Mouse (Mus musculus) MEL-GATA-1-ER (cell line): ENCODE results near the gene Grrp1.
"Not testable (repeated sequence)": the region's sequence is repeated elsewhere in the genome, so short reads cannot be mapped to it uniquely, and the experiment has no call there.

Experiments
- DNase-seq: peaks from one replicate; pipeline ENCODE4 v3.0.0-alpha.2; 2012; ENCODE audit warnings: low read depth; ENCODE audit errors: extremely low read depth

Grrp1 gene

DNA sequence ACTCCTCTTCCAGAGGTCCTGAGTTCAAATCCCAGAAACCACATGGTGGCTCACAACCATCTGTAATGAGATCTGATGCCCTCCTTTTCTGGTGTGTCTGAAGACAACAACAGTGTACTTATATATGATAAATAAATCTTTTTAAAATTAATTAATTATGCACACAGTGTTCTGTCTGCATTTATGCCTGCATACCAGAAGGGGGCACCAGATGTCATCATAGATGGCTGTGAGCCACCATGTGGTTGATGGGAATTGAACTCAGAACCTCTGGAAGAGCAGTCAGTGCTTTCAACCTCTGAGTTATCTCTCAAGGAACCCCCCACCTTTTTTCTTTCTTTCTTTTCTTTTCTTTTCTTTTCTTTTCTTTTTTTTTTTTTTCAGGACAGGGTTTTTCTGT lies 15.7 kb upstream of the Grrp1 start:
- not testable (repeated sequence) for DNase-seq

DNA sequence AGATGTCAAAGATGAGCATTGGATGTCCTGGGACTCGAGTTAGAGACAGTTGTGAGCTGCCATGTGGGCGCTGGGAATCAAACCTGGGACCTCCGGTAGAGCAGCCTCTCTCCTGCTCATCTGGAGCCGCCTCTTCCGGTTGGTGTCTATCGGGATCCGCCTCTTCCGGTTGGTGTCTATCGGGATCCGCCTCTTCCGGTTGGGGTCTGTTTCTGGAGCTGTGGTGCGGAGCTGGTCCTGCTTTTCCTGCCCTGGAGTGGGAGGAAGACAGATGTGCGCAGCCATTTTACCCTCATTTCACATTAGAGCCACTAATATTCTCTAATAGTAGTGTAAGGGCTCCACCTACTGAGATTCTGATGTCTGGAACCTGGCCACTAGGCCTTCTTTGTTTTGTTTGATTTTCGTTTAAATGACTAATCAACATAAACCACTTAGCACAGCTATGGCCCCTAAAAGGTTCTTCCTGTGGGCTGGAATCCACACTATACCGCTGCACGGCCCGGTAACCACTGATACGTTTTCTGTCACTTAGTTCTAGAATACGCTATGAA lies 14.3 kb upstream of the Grrp1 start:
- DNase-seq, result no peak

DNA sequence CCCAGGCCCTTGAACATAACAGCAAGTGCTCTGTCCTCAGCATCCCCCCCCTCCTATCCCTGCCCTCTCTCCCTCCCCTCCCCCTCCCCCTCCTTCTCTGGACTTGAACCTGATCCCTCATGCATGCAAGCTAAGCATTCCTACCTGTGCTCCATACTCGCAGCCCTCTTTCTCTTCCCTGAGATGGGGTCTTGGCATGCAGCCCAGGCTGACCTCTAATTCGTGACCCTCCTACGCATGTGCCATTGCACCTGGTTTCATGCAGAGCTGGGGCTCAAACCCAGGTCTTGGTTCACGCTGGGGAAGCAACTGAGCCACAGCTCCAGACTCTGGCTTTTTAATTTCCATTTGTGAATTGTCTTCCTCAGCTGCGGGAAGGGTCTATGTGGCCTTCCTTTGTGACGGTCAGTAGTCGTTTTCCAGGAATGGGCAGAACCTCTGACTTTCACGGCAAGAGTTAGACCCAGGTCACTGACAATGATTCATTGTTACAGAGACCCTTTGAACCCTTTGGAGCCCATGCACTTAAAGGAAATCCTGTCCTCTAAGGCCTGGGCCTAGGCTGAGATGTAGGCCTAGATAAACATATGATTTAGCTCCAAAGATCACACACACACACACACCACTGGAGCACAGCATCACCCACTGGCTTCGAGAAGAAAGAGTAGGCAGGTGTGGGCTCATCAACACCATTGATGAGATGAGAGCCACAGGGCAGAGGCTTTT lies 12.1 kb upstream of the Grrp1 start:
- no peak for DNase-seq

DNA sequence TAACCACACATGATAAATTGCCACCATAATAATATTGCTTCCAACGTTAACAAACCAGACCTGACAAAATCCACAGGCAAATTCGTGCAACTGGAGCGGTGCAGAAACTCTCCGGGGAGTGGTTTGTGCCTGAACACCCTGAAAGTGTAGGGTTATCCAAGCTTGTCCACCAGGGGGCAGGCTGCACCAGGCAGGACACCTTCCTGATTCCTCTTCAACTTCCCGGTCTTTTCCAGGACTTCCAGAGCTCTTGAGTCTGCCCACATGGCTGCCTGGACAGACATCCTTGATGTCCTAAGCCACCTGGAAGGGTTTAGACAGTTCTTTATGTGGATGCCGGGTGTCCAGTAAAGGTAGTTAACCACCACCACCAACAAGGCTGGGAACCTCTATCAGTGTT lies 9.3 kb upstream of the Grrp1 start:
- no peak for DNase-seq

DNA sequence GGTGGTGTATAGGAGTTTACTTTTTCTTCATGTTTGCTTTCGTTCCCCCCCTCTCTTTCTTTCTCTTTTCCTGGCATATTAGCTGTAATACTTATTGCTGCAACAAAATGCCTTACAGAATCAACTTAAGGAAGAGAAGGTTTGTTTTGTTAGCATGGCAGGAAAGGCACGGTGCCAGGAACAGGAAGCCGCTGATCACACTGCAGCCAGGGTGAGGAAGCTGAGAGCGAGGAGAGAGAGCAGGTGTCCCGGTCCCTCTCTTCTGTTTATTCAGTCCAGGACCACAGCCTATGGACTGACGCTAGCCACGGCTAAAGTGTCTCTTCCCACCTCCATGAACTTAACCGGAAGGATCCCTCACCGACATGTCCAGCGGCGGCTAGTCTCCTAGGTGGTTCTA lies 4.4 kb upstream of the Grrp1 start:
- DNase-seq, result no peak

DNA sequence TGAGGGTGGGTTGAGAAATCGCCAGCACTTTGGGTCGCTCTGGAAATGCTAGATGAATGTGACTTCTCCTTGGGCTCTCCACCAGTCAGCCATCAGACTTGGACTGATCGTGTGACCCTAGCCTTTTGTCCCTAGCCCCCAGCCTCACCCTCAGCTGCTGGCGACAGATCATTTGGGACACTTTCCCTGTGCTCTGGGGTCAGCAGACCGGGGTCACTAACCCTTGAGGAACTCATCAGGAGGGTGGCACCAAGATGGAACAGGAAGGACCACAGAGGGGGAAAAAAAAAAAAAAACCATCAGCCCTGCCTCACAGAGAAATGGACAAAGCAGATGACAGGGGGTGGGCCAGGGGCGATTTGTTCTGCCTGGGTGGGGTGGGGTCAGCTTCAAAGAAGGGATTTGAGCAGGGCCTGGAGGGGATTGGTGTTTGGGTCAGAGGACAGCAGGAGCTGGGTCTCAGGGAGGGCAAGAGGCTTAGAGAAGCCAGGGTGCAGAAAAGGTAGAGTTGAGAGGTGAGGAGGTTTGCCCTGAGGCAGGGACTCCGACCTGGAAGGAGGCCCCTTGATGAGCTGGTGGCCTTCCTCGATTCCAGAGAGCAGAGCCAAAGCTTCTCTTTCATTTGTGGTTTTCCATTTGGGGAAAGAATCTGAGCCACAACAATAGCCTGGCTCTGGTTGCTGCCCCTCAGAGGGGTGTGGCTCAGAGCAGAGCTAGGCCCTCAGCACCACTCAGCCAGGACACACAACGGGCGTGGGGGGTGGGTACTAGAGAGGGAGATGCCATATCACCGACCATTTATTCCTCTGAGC lies 3.5 kb upstream of the Grrp1 start:
- DNase-seq, result no peak

DNA sequence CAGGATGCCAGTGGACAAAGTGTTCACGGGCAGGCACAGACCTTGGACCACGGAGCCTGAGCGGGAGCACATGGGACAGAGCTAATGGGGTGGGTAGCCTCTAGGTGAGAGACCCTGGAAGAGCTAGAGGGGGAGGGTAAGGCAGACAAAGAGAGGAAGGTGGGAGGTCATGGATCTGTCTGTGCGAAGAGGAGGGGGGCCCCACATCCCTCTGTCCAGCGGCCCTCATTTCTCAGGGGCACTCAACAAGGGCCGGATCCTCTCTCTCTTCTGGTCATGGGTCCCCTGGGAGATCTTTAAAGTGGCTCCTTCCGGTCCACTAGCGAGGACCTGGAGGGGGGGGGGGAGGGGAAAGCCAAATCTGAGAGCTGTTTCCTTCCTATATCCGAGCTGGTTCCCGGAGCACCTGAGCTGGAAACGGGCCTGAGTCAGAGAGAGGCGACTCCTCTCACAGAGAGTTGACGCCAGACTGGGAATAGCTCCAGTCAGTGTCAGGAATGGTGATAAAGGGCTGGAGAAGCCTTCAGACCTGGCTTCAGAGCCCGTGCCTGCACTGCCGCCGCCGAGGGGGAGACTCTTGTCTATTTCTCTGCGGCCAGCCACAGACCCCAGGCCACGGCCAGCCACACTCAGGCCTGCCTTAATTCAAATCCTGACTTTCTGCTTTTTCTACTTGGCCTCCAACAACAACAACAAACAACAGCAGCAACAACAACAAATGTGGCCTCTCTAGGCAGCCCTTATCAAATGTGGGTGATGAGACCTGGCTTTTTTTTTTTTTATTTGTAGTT lies 2.7 kb upstream of the Grrp1 start:
- DNase-seq, result no peak

DNA sequence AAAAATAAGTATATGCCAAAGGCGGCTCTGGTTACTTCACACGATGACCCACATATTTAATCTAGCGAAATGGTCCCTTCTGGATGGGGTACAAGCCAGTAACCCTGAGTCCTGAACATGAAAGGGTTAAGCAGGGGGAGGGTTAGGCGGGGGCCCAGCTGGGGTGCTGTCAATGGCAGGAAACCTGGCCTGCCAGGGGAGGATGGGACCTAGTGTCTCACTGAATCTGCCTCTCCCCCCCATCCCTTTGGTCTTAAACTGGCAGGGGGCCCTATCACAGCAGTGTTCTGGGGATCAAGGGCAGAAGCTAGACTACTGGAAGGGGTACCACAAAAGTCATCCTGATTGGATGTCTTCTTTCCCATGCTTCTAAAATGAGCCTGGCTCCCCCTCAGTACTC lies 1.9 kb upstream of the Grrp1 start:
- DNase-seq, result no peak

DNA sequence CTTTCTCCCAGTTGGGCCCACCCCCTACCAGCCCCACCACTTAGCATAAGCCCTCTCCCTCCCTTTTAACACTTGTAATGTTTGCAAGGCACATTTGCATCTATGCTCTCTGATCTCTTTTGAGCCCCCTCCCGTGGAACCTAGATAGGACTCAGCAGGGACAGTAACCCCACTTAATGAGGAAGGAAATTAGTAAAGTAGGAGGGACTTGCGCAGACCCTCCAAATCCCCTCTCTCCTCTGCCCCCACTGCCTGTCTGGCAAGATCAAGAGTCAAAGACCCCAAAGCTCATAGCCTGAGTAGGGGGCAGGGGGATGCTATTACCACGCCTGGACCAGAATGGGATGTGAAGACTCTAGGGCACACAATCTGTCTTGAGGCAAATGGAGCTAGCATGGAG lies 929 bp upstream of the Grrp1 start:
- DNase-seq, result no peak

DNA sequence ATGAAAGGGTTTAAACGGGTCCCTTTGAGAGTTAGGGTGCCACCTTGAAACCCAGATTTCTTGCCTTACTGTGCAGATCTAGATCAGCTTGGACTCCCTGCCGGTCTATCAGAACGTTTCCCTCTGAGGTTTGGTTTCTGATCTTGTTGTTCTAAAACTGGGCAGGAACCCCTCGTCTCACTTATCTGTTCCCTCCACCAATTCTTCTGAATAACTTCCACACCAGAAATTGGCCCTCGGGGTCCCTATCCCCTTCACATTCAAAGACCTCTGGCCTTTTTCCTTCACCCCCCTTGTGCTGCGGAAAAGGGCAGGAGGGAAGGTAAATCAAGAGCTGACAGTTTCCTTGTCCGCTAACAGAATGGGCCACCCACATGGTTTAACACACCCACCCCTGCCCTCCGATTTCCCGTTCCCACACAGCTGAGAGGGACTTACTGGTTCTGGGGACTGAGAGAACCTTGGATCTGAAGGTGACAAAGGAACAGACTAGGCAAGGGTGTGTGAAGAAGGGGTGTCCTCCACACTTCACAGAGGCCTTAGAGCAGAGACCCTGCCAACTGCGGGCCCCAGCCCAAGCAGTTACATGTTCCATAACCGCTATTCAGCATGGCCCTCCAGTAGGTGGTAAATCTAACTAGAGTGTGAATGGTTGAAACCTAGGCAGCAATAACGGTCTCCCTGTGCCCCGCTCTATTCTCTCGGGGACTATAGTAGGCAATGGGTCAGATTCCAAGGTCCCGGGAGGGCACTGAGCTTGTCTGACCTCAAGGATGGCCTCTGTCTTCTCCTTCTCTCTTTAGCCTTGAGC lies 790 bp downstream of the Grrp1 start:
- no peak for DNase-seq

DNA sequence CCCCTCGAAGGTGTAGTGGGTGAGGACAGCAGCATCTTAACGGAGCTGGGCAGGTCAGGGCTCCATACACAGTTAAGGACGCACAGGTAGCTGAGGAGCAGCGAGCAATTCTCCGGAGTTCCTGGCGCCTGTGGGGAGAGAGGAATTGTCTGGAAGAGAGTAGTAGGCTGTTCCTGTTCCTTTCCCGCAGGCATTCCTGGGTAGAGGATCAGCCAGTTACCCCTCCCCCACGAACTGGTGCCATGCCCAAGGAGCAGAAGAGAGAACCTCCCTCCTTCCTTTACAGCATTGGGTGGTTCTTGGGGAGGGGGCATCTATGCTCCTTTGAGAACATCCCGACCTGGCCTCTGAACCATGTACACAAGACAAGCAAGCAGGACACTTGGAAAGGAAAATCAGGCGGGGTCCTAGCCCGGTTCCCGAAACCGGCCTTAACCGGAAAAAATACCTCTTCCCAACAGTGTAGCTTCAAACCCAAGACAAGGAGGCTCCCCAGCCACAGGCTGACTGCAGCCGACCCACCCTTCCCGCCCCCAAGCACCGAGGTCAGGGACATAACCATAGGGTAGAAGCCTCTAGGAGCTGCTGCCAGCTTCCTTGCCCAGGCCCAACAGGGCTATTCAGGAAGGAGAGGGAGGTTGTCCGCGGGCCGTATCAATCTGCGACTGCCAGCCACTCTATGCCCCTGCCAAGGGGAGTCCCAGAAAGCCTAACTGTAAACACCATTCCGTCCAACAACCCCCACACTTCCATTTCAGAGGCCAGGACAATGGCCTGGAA lies 1.6 kb downstream of the Grrp1 start:
- no peak for DNase-seq

DNA sequence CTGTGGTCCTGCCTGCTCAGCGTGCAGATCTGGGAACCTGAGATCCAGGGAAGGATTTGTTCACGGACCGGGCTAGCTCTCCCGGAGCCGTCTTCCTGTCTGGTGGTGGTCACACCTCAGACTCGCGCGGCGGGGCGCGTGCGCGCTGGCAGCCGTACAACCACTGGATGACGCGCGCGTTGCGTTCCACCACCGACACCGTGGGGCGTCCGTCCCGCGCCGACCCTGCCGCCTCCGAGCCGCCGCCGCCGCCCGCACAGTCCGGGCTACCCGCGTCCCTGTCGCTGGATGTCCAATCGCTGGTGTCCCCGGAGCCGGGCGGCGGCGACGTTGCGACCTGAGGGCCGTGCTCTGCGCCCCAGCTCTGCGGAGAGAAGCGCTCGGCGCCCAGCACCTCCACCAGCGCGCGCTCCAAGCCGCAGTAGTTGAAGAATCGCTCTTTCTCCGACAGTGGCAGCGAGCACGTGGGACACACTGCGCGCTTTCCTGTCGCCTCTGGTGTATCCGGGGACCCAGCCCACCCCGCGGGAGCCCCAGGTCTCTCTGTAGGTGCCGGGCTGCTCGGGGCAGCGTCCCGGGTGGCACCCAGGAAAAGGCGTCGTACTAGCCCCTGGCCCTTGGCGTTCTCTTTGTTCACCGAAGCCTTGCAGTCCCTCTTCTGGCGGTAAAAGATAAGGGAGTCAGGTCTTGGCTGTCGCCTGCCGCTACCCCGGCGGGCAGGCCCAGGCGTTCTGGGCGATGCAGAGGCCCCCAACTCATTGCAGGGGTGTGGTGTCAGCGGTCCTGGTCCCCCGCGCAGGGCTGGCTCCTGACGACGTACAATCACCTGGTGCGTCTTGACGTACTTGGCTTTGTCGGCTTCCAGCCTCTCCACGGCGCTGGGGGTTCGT lies 2.4 kb downstream of the Grrp1 start:
- no peak for DNase-seq

DNA sequence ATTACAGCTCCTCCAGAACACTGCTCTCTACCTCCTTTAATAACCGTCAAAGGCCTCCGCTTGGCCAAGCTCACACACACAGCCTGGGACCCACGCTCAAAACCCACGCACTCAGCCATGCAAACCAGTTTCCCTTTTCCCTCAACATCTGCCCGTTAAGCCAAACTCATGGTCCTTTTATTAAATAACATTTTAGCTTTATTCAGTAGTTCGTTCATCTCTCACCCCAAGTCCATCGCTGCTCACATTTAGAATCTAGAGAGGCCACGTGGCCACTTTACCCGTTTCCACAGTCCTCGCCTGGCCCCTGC lies 3.0 kb downstream of the Grrp1 start:
- no peak for DNase-seq

DNA sequence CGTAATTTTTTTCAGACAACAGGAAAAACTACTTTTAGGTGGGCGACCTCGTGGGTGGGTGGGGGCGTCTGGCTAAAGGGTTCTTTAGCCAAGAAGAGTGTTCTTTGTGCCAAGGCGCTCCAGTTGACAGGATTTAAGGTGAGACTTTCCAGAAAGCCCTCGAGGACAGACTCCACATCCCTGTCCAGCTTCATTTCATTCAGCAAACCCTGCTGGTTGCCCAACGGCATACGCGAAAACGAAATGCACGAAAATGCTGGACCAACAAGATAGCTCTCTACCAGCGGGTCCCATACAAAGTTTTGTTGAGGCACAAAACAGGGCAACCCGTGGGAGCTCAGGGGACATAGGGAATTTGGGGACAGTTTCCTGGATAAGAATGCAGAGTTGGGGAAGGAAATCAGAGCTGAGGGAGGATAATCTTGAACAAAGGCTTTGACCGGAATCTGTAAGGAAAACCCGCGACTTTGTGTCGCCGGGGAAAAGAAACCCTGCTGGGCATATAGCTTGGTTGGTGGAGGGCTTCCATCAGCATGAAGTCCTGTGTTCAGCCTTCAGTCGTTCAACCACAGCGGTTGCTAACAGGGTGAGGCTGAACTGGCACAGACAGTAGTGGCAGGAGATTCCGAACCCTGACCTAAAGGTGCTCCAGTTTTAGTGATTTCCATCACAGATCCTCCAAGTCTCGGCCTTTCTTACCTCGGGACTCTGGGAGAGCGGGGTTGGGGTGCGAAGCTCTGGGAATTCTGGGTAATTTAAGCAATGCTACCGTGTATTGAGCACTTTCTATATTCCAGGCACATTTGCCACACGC lies 3.6 kb downstream of the Grrp1 start:
- DNase-seq, result no peak

DNA sequence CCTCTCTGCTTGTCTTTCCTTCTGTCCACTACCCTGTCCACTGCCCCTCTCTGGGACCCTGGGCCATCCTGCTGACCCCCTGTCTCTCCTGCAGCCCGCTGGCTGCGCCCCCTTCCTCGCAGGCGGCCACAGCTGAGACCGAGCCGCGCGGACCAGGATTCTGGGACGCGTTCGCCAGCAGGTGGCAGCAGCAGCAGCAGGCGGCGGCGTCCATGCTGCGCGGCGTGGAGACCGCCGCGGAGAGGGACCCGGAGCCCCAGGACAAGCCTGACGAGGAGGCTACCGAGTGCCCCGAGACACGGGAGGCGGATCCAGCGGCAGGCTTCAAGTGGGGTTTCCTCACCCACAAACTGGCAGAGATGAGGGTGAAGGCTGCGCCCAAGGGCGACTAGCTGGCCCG lies 4.3 kb downstream of the Grrp1 start:
- no peak for DNase-seq

DNA sequence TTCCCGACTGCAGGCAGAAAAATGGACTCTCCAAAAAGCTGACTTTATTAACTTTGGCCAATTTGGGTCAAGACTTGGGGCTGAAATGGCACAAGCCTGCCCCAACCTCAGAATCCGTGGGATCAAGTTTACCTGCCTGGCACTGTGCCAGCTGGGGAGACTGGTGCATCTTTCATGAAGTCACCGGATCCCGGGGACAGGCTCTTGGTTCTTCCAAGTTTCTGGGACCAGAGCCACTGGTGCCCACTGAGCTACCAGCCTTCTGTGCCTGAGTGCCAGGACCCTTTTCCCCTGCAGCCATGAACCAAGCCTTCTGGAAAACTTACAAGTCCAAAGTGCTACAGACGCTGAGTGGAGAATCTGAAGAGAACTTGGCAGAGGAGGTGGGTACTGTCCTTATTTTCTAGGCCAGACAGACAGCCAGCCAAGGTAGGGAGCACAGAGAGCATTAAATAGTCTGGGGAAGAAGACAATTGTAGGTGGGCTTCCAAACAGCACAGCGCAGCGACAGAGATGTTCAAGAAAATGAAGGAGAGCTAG lies 7.1 kb downstream of the Grrp1 start, which contains the start of gene Gm30191:
Gene Gm30191, plus strand, starts transcription at position 217 of the 540 bp plus-strand sequence.
- DNase-seq, result no peak

DNA sequence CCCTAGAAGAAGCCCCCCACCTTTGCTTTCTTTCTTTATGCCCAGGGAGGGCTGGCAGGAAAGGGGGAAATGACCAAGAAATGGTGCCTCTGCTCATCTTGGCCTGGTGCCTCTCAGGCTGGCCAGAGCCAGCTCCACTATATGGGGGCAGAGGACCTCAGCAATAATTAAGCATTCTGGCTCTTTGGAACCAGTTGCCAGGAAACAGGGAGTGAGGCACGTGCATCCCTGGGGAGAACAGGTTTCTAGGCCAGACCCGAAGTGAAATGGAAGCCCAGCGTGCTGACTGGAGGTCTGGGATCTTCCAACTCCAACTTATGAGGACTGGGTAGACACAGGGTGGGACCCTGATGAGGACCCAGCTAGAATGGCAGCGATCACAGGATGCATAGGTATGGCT lies 7.7 kb downstream of the Grrp1 start:
- no peak for DNase-seq

DNA sequence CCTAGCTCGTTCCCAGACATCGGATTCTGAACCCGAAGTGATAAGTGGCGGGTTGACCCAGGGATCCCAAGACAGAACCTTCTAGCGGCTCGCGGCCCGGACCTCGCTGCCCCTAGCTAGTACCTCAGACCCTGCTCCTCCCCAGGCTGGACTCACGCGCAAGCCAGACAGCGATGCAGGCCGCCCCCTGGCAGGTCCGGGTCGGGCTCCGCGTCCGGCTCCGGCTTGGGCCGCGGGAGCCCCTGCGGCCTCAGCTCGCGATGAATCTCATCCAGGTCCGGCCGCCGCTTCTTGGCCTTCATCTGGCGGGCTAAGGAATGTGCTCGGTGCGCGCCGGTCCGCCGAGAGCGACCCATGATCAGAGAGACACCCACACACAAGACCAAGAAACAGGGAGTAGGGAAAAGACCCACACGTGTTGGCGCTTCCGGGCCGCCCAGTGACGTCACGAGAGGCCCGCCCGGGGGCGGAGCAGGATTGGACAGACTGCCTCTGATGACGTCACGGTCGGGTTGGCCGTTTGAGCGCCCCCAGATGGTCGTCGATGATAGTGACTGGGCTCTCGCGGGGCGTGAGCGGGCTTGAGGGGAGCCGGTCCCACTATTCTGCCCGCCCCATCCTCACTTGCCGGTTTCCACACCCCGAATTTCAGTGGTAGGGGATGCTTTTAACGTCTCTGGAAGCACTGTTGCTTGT lies 8.6 kb downstream of the Grrp1 start, which contains the start of gene Zfp593:
Gene Zfp593, minus strand, starts transcription at position 445 of the 696 bp plus-strand sequence.
- DNase-seq, result peak; percentile 59
